Mouse (Mus musculus): Measurements from ENCODE around the gene Fmod.

The Fmod gene

DNA sequence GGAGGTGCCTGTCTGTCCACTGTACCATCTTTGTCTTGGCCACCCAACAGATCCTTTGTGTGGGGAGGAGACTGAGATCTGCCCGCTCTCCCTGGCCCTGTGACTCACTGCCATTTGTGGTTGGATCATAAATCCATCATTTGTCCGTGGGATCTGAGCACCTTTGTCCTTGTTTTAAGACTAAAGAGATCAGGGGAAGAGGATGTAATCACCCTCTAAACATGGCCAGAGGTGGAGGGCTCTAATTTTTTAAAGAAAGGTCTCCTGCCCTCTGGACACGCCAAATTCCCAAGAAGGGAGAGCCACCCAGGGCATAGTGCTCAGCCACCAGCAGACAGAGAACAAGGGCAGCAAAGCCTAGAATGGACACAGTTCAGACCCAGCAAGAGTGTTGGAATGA, 54.8 kb downstream of the Fmod start:
- Histone ChIP-seq H3K36me3 (ENCODE audit: insufficient read depth, low read length) (no peaks in the 10 kb centered on the region), H3K4me1 (replicated peaks; ENCODE audit: low read depth, low read length) (peaks cover 57% of the 10 kb centered on the region), H3K4me3 (replicated peaks; ENCODE audit: low read length) (no peak overlapping the region), H3K27me3 (ENCODE audit: insufficient read depth, low read length) (peaks cover 64% of the 10 kb centered on the region), H3K9me3 (ENCODE audit: low read length) (no peaks in the 10 kb centered on the region)
- TF ChIP-seq NANOG (IDR thresholded peaks at IDR 0.05; ENCODE audit: borderline replicate concordance, low read length) (no peak), POU5F1 (IDR thresholded peaks at IDR 0.05; ENCODE audit: borderline replicate concordance, low read length) (no peak), CTCF (conservative IDR thresholded peaks at IDR 0.05; ENCODE audit: low read length) (no peak)

DNA sequence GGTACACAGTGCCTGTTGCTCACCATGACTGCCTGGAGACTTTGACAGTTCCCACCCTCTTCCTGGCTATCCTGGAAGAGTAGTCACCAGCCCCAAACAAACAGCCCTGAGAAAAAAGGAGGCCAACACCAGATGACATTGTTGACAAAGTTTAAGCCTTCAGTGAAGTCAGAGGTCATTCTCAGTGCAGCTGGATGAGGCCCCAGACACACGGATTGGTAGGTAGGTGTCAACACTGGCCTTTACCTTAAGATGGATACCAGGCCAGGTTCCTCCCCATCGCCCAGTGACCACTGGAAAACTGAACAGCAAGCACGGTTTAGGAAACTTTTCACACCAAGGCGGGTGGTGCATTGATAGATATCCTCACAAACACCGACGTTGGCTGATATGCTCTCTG, 55.3 kb downstream of the Fmod start:
- H3K4me3 ChIP-seq (replicated peaks; ENCODE audit: low read length): peak overlapping the region; percentile 77
- H3K36me3 ChIP-seq (ENCODE audit: insufficient read depth, low read length): no peaks in the 10 kb centered on the region
- TF ChIP-seq POU5F1 (IDR thresholded peaks at IDR 0.05; ENCODE audit: borderline replicate concordance, low read length) (no peak), CTCF (conservative IDR thresholded peaks at IDR 0.05; ENCODE audit: low read length) (no peak), NANOG (IDR thresholded peaks at IDR 0.05; ENCODE audit: borderline replicate concordance, low read length) (no peak)
- H3K4me1 ChIP-seq (replicated peaks; ENCODE audit: low read depth, low read length): peaks cover 55% of the 10 kb centered on the region
- peaks cover 59% of the 10 kb centered on the region for H3K27me3 ChIP-seq (ENCODE audit: insufficient read depth, low read length)
- H3K9me3 ChIP-seq (ENCODE audit: low read length): no peaks in the 10 kb centered on the region

DNA sequence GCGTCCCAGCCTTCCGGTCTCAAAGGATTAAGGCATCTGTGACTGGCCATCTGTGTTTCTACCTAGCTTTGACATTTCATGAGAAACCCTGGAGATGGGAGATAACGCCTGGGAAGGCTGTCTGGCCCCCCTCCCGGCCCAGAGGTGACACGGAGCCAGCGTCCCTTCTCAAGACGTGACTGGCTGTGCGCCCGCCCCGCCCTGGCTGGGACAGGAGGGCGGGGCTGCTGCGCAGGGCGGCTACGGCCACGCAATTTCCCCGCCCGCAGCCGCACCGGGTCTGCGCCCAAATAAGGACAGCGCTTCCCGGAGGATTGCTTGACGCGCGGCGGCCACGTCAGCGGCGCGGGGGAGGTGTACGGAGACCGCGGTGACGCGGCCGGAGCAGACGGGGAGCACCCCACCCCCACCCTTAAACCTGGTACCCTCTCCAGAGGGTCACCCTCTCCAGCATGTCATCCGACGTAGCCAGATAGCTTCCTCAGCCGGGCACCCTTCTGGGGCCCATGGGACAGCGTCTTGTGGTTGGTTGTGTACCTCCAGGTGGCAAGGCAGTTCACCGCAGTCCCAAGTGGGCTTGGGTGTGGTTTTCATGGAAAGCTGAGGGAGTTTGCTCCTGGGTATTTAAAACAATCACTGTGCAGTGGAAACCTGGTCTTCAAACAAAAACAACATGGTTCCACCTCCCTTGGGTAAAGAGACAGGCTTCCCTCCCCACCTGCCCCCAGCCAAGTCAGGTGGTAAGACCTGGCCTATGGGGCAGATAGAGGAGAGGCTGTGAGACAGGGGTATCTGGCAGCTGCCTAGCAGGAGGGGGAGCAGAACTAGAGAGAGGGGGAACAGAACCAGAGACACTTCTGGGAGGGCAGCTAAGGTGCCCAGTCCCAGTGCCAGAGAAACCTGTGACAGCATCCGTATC, 56.1 kb downstream of the Fmod start:
- H3K9me3 ChIP-seq (ENCODE audit: low read length): no peaks in the 10 kb centered on the region
- peak overlapping the region; percentile 77 for H3K4me3 ChIP-seq (replicated peaks; ENCODE audit: low read length)

DNA sequence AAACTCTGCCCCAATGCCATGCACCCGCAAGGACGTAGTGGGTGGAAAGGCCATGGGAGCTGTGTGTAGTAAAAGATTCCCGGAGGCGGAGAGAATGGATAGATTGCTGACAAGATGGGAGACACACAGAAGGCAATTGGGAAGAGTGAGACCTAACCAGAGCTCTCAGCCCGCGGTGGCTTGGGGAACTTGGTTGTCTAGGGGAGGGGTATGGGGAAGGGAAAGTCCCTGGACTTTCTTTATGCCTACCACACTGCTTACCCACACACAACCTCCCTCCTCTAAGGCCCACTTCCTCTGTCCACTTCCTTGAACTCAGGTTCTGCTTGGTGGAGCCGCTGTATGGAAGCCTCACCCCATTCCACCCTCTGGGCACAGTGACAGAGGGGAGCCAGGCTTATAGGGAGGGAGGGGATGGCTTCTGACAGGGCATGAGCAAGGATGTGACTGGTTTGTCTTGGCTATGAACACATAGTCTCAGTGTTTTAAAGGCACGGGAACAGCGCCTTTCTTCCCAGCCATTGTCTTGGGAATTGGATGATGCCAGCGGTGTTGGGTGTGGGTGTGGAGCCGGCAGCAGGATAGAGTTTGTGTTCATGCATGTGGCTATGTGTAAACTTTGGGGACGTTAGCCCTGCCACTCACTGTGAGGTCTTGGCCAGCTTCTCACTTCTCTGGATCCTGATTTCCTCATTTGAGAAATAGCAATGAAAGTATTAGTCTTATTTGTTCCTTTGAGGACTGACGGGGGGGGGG, 56.9 kb downstream of the Fmod start:
- peaks cover 68% of the 10 kb centered on the region for H3K4me1 ChIP-seq (replicated peaks; ENCODE audit: low read depth, low read length)
- no peaks in the 10 kb centered on the region for H3K36me3 ChIP-seq (ENCODE audit: insufficient read depth, low read length)
- H3K27me3 ChIP-seq (ENCODE audit: insufficient read depth, low read length): peaks cover 54% of the 10 kb centered on the region
- TF ChIP-seq NANOG (IDR thresholded peaks at IDR 0.05; ENCODE audit: borderline replicate concordance, low read length) (no peak), POU5F1 (IDR thresholded peaks at IDR 0.05; ENCODE audit: borderline replicate concordance, low read length) (no peak), CTCF (conservative IDR thresholded peaks at IDR 0.05; ENCODE audit: low read length) (no peak)
- peak overlapping the region; percentile 77 for H3K4me3 ChIP-seq (replicated peaks; ENCODE audit: low read length)
- no peaks in the 10 kb centered on the region for H3K9me3 ChIP-seq (ENCODE audit: low read length)

More for the DNA sequence above, 56.1 kb downstream of the Fmod start:
- TF ChIP-seq CTCF (conservative IDR thresholded peaks at IDR 0.05; ENCODE audit: low read length) (no peak), NANOG (IDR thresholded peaks at IDR 0.05; ENCODE audit: borderline replicate concordance, low read length) (no peak), POU5F1 (IDR thresholded peaks at IDR 0.05; ENCODE audit: borderline replicate concordance, low read length) (no peak)
- Histone ChIP-seq H3K4me1 (replicated peaks; ENCODE audit: low read depth, low read length) (peaks cover 60% of the 10 kb centered on the region), H3K27me3 (ENCODE audit: insufficient read depth, low read length) (peaks cover 54% of the 10 kb centered on the region), H3K36me3 (ENCODE audit: insufficient read depth, low read length) (no peaks in the 10 kb centered on the region)

DNA sequence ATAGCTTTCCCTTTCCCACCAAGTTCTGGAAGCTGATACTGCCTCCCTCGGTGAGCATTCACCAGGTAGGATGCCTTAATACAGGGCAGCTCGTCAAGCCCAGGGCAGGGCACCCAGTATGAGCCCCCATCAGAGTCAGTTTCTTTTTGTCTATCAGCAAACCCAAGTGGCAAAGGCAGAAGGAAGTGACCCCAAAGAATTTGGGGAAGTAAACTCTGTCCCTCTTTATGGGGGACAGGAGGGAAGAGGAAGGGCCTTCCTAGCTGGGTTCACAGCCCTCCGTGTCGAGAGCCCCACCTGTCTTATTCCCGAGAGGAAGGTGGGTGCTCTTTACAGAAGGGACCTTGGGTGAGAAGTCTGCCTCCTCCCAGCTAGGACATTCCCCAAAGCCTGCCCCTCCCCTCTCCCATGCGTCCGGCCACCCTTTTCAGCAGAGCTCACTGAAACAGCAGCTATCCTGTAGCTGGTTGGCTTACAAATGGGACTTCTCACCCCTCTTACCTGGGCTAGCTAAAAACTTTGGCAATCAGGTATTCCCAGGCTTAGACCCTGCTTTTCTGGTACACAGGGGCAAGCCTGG, 58.1 kb downstream of the Fmod start:
- H3K4me3 ChIP-seq (replicated peaks; ENCODE audit: low read length): no peak overlapping the region
- H3K4me1 ChIP-seq (replicated peaks; ENCODE audit: low read depth, low read length): peaks cover 79% of the 10 kb centered on the region
- no peaks in the 10 kb centered on the region for H3K9me3 ChIP-seq (ENCODE audit: low read length)
- no peak for TF ChIP-seq CTCF (conservative IDR thresholded peaks at IDR 0.05; ENCODE audit: low read length)
- no peak for TF ChIP-seq NANOG (IDR thresholded peaks at IDR 0.05; ENCODE audit: borderline replicate concordance, low read length)
- no peak for TF ChIP-seq POU5F1 (IDR thresholded peaks at IDR 0.05; ENCODE audit: borderline replicate concordance, low read length)
- peaks cover 53% of the 10 kb centered on the region for H3K27me3 ChIP-seq (ENCODE audit: insufficient read depth, low read length)
- no peaks in the 10 kb centered on the region for H3K36me3 ChIP-seq (ENCODE audit: insufficient read depth, low read length)

DNA sequence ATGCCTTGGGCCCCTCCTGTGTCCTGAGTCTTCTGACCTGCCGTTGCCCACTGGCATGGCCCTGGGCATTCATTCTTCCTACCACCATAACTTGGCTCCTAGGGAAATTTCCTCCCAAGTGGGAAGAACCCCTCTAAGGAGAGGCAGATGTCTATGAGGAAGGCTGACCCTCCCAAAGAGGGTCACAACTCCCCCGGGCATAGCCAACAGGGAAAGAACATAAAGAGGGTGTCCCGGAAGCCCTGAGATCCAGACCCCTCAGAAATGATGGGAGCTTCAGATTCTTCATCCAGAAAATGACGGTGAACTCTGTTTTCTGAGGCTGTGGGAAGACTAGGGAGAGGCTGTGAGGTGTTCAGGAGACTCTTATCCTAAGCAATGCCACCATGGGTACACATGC, 58.7 kb downstream of the Fmod start:
- TF ChIP-seq NANOG (IDR thresholded peaks at IDR 0.05; ENCODE audit: borderline replicate concordance, low read length) (no peak), CTCF (conservative IDR thresholded peaks at IDR 0.05; ENCODE audit: low read length) (no peak), POU5F1 (IDR thresholded peaks at IDR 0.05; ENCODE audit: borderline replicate concordance, low read length) (no peak)

DNA sequence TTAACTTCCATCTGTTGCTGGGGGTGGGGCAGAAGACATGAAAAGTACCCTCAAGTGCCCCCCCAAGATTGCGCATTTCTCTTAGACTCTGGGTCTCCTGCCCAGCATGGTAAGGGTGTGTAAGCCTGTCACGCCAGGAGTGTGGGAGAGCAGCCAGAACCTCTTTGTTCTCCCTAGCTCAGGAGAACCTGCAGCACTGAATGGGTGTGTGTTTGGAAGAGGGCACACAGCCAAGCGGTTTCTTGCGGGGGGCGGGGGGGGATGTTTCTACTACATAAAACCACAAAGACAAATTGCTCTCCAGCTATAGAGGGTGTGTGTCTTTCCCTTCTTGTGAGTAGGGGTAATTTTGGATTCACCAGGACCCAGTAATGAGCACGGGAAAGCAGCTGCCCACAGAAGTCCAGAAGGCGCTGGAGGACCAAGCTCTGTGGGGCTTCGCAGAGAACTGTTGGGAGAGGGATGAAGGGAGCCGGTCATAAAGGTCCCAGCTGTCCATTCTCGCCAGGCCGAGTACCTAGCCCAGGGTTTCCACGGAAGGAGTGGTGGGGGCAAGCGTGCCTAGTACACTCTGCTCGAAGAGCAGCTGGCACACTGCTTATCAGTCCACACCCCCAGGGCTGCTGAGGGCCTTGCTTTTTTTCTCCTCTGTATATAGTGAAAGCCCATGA, 59.3 kb downstream of the Fmod start:
- H3K36me3 ChIP-seq (ENCODE audit: insufficient read depth, low read length): no peaks in the 10 kb centered on the region
- peaks cover 92% of the 10 kb centered on the region for H3K4me1 ChIP-seq (replicated peaks; ENCODE audit: low read depth, low read length)
- peaks cover 41% of the 10 kb centered on the region for H3K27me3 ChIP-seq (ENCODE audit: insufficient read depth, low read length)
- no peak overlapping the region for H3K4me3 ChIP-seq (replicated peaks; ENCODE audit: low read length)
- no peak for TF ChIP-seq POU5F1 (IDR thresholded peaks at IDR 0.05; ENCODE audit: borderline replicate concordance, low read length)
- TF ChIP-seq NANOG (IDR thresholded peaks at IDR 0.05; ENCODE audit: borderline replicate concordance, low read length): no peak
- TF ChIP-seq CTCF (conservative IDR thresholded peaks at IDR 0.05; ENCODE audit: low read length): no peak
- no peaks in the 10 kb centered on the region for H3K9me3 ChIP-seq (ENCODE audit: low read length)

More for the DNA sequence above, 58.7 kb downstream of the Fmod start:
- H3K9me3 ChIP-seq (ENCODE audit: low read length): no peaks in the 10 kb centered on the region
- peaks cover 85% of the 10 kb centered on the region for H3K4me1 ChIP-seq (replicated peaks; ENCODE audit: low read depth, low read length)
- H3K36me3 ChIP-seq (ENCODE audit: insufficient read depth, low read length): no peaks in the 10 kb centered on the region
- H3K27me3 ChIP-seq (ENCODE audit: insufficient read depth, low read length): peaks cover 47% of the 10 kb centered on the region
- H3K4me3 ChIP-seq (replicated peaks; ENCODE audit: low read length): no peak overlapping the region
